Comparison of ENCODE assay signal across 10 mouse cellular contexts in genomic region chr19:21053597-21054544, GRCm38 (mm10).
DNase-seq lines count a peak whose midpoint lies in the region; ATAC-seq lines count a peak whose summit lies in the region.
"Had no signal": no experiment of that assay in that cellular context is flagged by ENCODE, and none has a peak within 500 bp of the region (broad histone marks: within the 10 kb centered on the region; RNA-seq: fewer than 3 reads in every experiment).

No protein-coding gene starts in this region.

- WGBS in hindbrain, embryonic 15.5 days: 61% methylated on average over 11 of the region's 11 CpGs
- 65% methylated on average over 11 of the region's 11 CpGs for WGBS in midbrain, embryonic 16.5 days

- H3K4me2 ChIP-seq in hindbrain, embryonic 15.5 days: no peak overlapping the region
- no peak overlapping the region for H3K4me2 ChIP-seq in midbrain, embryonic 16.5 days (ENCODE audit: low read length)
- H3K4me2 ChIP-seq: embryonic facial prominence, embryonic 13.5 days had no signal

- no peak overlapping the region for H3K9ac ChIP-seq in hindbrain, embryonic 15.5 days
- no peak overlapping the region for H3K9ac ChIP-seq in midbrain, embryonic 16.5 days (ENCODE audit: low read depth, low read length)
- H3K9ac ChIP-seq: embryonic facial prominence, embryonic 13.5 days had no signal

- no peaks in the 10 kb centered on the region for H3K4me1 ChIP-seq in hindbrain, embryonic 15.5 days (replicated peaks)
- H3K4me1 ChIP-seq in midbrain, embryonic 16.5 days (ENCODE audit: control insufficient read depth, insufficient read depth, low read length): 0 out of 2 replicates have a peak, but pooled peaks cover 3% of the 10 kb centered on the region
- H3K4me1 ChIP-seq: embryonic facial prominence, embryonic 13.5 days had no signal

- ATAC-seq in hindbrain, embryonic 15.5 days (ENCODE audit: low FRiP score, low read depth): peak; percentile 92
- peak; percentile 93 for ATAC-seq in midbrain, embryonic 16.5 days

- no peak overlapping the region for H3K4me3 ChIP-seq in hindbrain, embryonic 15.5 days
- no peak overlapping the region for H3K4me3 ChIP-seq in midbrain, embryonic 16.5 days (ENCODE audit: low read depth, low read length)
- H3K4me3 ChIP-seq: embryonic facial prominence, embryonic 13.5 days had no signal

- DNase-seq in cerebellum, adult 11-12 months: peak; percentile 43
- peak; percentile 76 for DNase-seq in cerebellum, postnatal 14 days
- DNase-seq in lung, postnatal 4 days: no peak
- no peak for DNase-seq in kidney, postnatal 25 days
- no peak for DNase-seq in kidney, adult 8-10 months
- DNase-seq: gastrocnemius, postnatal 10 days; lung, postnatal 14 days had no signal

- H3K27me3 ChIP-seq in hindbrain, embryonic 15.5 days: no peaks in the 10 kb centered on the region
- no peaks in the 10 kb centered on the region for H3K27me3 ChIP-seq in midbrain, embryonic 16.5 days (ENCODE audit: control insufficient read depth, insufficient read depth, low read depth, low read length)
- H3K27me3 ChIP-seq: embryonic facial prominence, embryonic 13.5 days had no signal

- no peaks in the 10 kb centered on the region for H3K36me3 ChIP-seq in hindbrain, embryonic 15.5 days
- no peaks in the 10 kb centered on the region for H3K36me3 ChIP-seq in midbrain, embryonic 16.5 days (ENCODE audit: control insufficient read depth, insufficient read depth, low read length)
- H3K36me3 ChIP-seq: embryonic facial prominence, embryonic 13.5 days had no signal

- no peak overlapping the region; the same call in 1 of the 2 replicates for H3K27ac ChIP-seq in hindbrain, embryonic 15.5 days (replicated peaks)
- H3K27ac ChIP-seq in midbrain, embryonic 16.5 days (ENCODE audit: low read length): no peak overlapping the region
- H3K27ac ChIP-seq: embryonic facial prominence, embryonic 13.5 days had no signal

- H3K9me3 ChIP-seq in hindbrain, embryonic 15.5 days: no peaks in the 10 kb centered on the region
- H3K9me3 ChIP-seq in midbrain, embryonic 16.5 days (replicated peaks; ENCODE audit: control insufficient read depth, low read length, poor library complexity, severe bottlenecking): no peaks in the 10 kb centered on the region
- H3K9me3 ChIP-seq: embryonic facial prominence, embryonic 13.5 days had no signal

Comparison
In these comparisons a context has a peak if more than half of its experiments do, and no peak if none do; other contexts are left out.
1. DNase-seq: peak in cerebellum, adult 11-12 months (single experiment) and cerebellum, postnatal 14 days (2 of 2); none in lung, postnatal 4 days (0 of 2), kidney, postnatal 25 days (0 of 2) and kidney, adult 8-10 months (0 of 2).